Mouse (Mus musculus): ENCODE measurements around the gene Ccl27b. TPM values are rescaled to one million over a fixed set of nuclear protein-coding genes. Genes with fewer than 3 reads are reported as not detected.
"Not testable (repeated sequence)": the region's sequence is repeated elsewhere in the genome, so short reads cannot be mapped to it uniquely, and the experiment has no call there.

The Ccl27b gene
- not detected in 2 replicates for polyA plus RNA-seq (2016; fragmentation: Nextera tagmentation; extraction: Ambion mirVana)

- no CpG with 5 or more reads among the region's 9 CpGs for WGBS
- not testable (repeated sequence) for DNase-seq (ENCODE audit: low spot score); H3K9me3 ChIP-seq; H3K4me1 ChIP-seq (replicated peaks); H3K27me3 ChIP-seq (ENCODE audit: insufficient read depth, poor library complexity, severe bottlenecking); H3K27ac ChIP-seq; H3K36me3 ChIP-seq; H3K4me3 ChIP-seq
Observed at GRCm38 (mm10) chr4:42654951-42655350, at the start of gene Ccl27b. Ccl27b (plus strand) TSS chr4:42655251.

GRCm38 (mm10) chr4:42611895-42612294 lies 43.2 kb upstream of the Ccl27b start, which contains the start of gene Gm10591:
Gm10591 (plus strand) TSS chr4:42612195.
- WGBS: no CpG with 5 or more reads among the region's 5 CpGs
- not testable (repeated sequence) for H3K36me3 ChIP-seq; H3K27ac ChIP-seq; H3K9me3 ChIP-seq; H3K4me1 ChIP-seq (replicated peaks); H3K4me3 ChIP-seq; H3K27me3 ChIP-seq (ENCODE audit: insufficient read depth, poor library complexity, severe bottlenecking); DNase-seq (ENCODE audit: low spot score)

GRCm38 (mm10) chr4:42629419-42629818 lies 25.6 kb upstream of the Ccl27b start, which contains the start of gene Gm2564:
Gm2564 (plus strand) TSS chr4:42629719.
- not testable (repeated sequence) for H3K9me3 ChIP-seq; H3K36me3 ChIP-seq; H3K4me3 ChIP-seq; H3K27ac ChIP-seq; DNase-seq (ENCODE audit: low spot score); H3K27me3 ChIP-seq (ENCODE audit: insufficient read depth, poor library complexity, severe bottlenecking); H3K4me1 ChIP-seq (replicated peaks)
- WGBS: no CpG with 5 or more reads among the region's 8 CpGs

GRCm38 (mm10) chr4:42661793-42662192 lies 6.7 kb downstream of the Ccl27b start, which contains the start of gene Il11ra2:
Il11ra2 (minus strand) TSS chr4:42661893.
- not testable (repeated sequence) for H3K4me1 ChIP-seq (replicated peaks); H3K27ac ChIP-seq; H3K4me3 ChIP-seq; H3K36me3 ChIP-seq; DNase-seq (ENCODE audit: low spot score); H3K9me3 ChIP-seq; H3K27me3 ChIP-seq (ENCODE audit: insufficient read depth, poor library complexity, severe bottlenecking)
- no CpG with 5 or more reads among the region's 3 CpGs for WGBS

- WGBS: no CpG with 5 or more reads among the region's 4 CpGs
- H3K4me1 ChIP-seq (replicated peaks); H3K36me3 ChIP-seq; H3K27ac ChIP-seq; H3K27me3 ChIP-seq (ENCODE audit: insufficient read depth, poor library complexity, severe bottlenecking); DNase-seq (ENCODE audit: low spot score); H3K9me3 ChIP-seq; H3K4me3 ChIP-seq: not testable (repeated sequence)
Observed at GRCm38 (mm10) chr4:42675415-42675814, 20.4 kb downstream of the Ccl27b start.

GRCm38 (mm10) chr4:42679365-42679764 lies 24.3 kb downstream of the Ccl27b start:
- not testable (repeated sequence) for H3K36me3 ChIP-seq; DNase-seq (ENCODE audit: low spot score); H3K4me3 ChIP-seq; H3K27ac ChIP-seq; H3K9me3 ChIP-seq; H3K4me1 ChIP-seq (replicated peaks); H3K27me3 ChIP-seq (ENCODE audit: insufficient read depth, poor library complexity, severe bottlenecking)
- WGBS: no CpG with 5 or more reads among the region's 7 CpGs

GRCm38 (mm10) chr4:42680374-42681356 lies 25.6 kb downstream of the Ccl27b start:
- WGBS: no CpG with 5 or more reads among the region's 32 CpGs
- not testable (repeated sequence) for H3K27ac ChIP-seq; H3K4me3 ChIP-seq; DNase-seq (ENCODE audit: low spot score); H3K9me3 ChIP-seq; H3K27me3 ChIP-seq (ENCODE audit: insufficient read depth, poor library complexity, severe bottlenecking); H3K4me1 ChIP-seq (replicated peaks); H3K36me3 ChIP-seq

GRCm38 (mm10) chr4:42681473-42682182 lies 26.6 kb downstream of the Ccl27b start:
- WGBS: no CpG with 5 or more reads among the region's 66 CpGs
- not testable (repeated sequence) for H3K4me3 ChIP-seq; DNase-seq (ENCODE audit: low spot score); H3K27me3 ChIP-seq (ENCODE audit: insufficient read depth, poor library complexity, severe bottlenecking); H3K27ac ChIP-seq; H3K9me3 ChIP-seq; H3K4me1 ChIP-seq (replicated peaks); H3K36me3 ChIP-seq

- WGBS: no CpG with 5 or more reads among the region's 18 CpGs
- H3K4me1 ChIP-seq (replicated peaks); H3K9me3 ChIP-seq; H3K27me3 ChIP-seq (ENCODE audit: insufficient read depth, poor library complexity, severe bottlenecking); DNase-seq (ENCODE audit: low spot score); H3K4me3 ChIP-seq; H3K36me3 ChIP-seq; H3K27ac ChIP-seq: not testable (repeated sequence)
Observed at GRCm38 (mm10) chr4:42682183-42682524, 27.1 kb downstream of the Ccl27b start.

Other genes with a start within 250 kb of the Ccl27b start
- not detected in 2 replicates for gene Gm21586, start 215.9 kb upstream of the Ccl27b start, polyA plus RNA-seq (2016; fragmentation: Nextera tagmentation; extraction: Ambion mirVana)
- 0.05 TPM in 1 of 2 replicates, not detected in the other for gene Gm2163, start 188.5 kb upstream of the Ccl27b start, polyA plus RNA-seq (2016; fragmentation: Nextera tagmentation; extraction: Ambion mirVana)
- gene Fam205a2, start 127.1 kb upstream of the Ccl27b start, polyA plus RNA-seq (2016; fragmentation: Nextera tagmentation; extraction: Ambion mirVana): not detected in 2 replicates
- not detected in 2 replicates for gene Gm10591, start 43.1 kb upstream of the Ccl27b start, polyA plus RNA-seq (2016; fragmentation: Nextera tagmentation; extraction: Ambion mirVana)
- gene Gm2564, start 25.5 kb upstream of the Ccl27b start, polyA plus RNA-seq (2016; fragmentation: Nextera tagmentation; extraction: Ambion mirVana): not detected in 2 replicates
- not detected in 2 replicates for gene Il11ra2, start 6.6 kb downstream of the Ccl27b start, polyA plus RNA-seq (2016; fragmentation: Nextera tagmentation; extraction: Ambion mirVana)
- gene 4930578G10Rik, start 80.3 kb downstream of the Ccl27b start, polyA plus RNA-seq (2016; fragmentation: Nextera tagmentation; extraction: Ambion mirVana): 0.87 and 0.99 TPM in 2 replicates
- 0.27 TPM in 1 of 2 replicates, not detected in the other for gene Ccl19, start 101.3 kb downstream of the Ccl27b start, polyA plus RNA-seq (2016; fragmentation: Nextera tagmentation; extraction: Ambion mirVana)
- 0.26 and 0.34 TPM in 2 replicates for gene Ccl21a, start 118.7 kb downstream of the Ccl27b start, polyA plus RNA-seq (2016; fragmentation: Nextera tagmentation; extraction: Ambion mirVana)
- not detected in 2 replicates for gene Fam205a1, start 198.6 kb downstream of the Ccl27b start, polyA plus RNA-seq (2016; fragmentation: Nextera tagmentation; extraction: Ambion mirVana)
- 0.67 TPM in 1 of 2 replicates, not detected in the other for gene Gm12394, start 201.5 kb downstream of the Ccl27b start, polyA plus RNA-seq (2016; fragmentation: Nextera tagmentation; extraction: Ambion mirVana)
- gene Fam205c, start 219.0 kb downstream of the Ccl27b start, polyA plus RNA-seq (2016; fragmentation: Nextera tagmentation; extraction: Ambion mirVana): 1.1 TPM in 1 of 2 replicates, not detected in the other

All from hindbrain, embryonic 10.5 days (tissue).